Mouse (Mus musculus) MEL (cell line): ENCODE results near the gene Chdh. TPM values are rescaled to one million over a fixed set of nuclear protein-coding genes. Genes with fewer than 3 reads are reported as not detected.

Experiments
- DNase-seq: peaks from one replicate; pipeline ENCODE4 v3.0.0; 2011; ENCODE audit warnings: low read depth, low spot score
- H3K27ac ChIP-seq: 2 replicates; pipeline ENCODE4 v1.5.1; 2012; ENCODE audit warnings: low read depth, mild to moderate bottlenecking, control low read depth, low read length, moderate library complexity; ENCODE audit not compliant: control insufficient read depth
- H3K27me3 ChIP-seq, 2 experiments: fragments of 150-350 bp in 1 of 2; sonication (generic) in 1 of 2; 2 replicates each; pipeline ENCODE4 v1.6.1; 2012; ENCODE audit warnings: low read length in 2 of 2, mild to moderate bottlenecking in 2 of 2, improper control_type of control experiment in 1 of 2, moderate library complexity in 1 of 2; ENCODE audit not compliant: insufficient read depth in 2 of 2, control insufficient read depth in 1 of 2
- H3K36me3 ChIP-seq, 2 experiments: 2 replicates each; pipeline ENCODE4 v1.6.1; 2012 to 2014; ENCODE audit warnings: low read length in 2 of 2, improper control_type of control experiment in 1 of 2, inconsistent platforms in 1 of 2, mild to moderate bottlenecking in 1 of 2; ENCODE audit not compliant: insufficient read depth in 2 of 2, control insufficient read depth in 1 of 2
- H3K4me1 ChIP-seq, 2 experiments: fragments of 150-350 bp in 1 of 2; sonication (generic) in 1 of 2; 2 replicates each; pipeline ENCODE4 v1.6.1; 2012; ENCODE audit warnings: low read length in 2 of 2, improper control_type of control experiment in 1 of 2, mild to moderate bottlenecking in 1 of 2; ENCODE audit not compliant: insufficient read depth in 2 of 2, control insufficient read depth in 1 of 2
- H3K4me3 ChIP-seq, 2 experiments: fragments of 150-350 bp in 1 of 2; sonication (generic) in 1 of 2; 2 replicates each; pipeline ENCODE4 v1.5.1; 2012; ENCODE audit warnings: low read depth in 2 of 2, low read length in 2 of 2, mild to moderate bottlenecking in 2 of 2, moderate library complexity in 2 of 2, control low read depth in 1 of 2, improper control_type of control experiment in 1 of 2; ENCODE audit not compliant: control insufficient read depth in 1 of 2, insufficient read depth in 1 of 2
- H3K79me2 ChIP-seq: 2 replicates; pipeline ENCODE4 v1.6.1; 2012; ENCODE audit warnings: mild to moderate bottlenecking, low read length, moderate library complexity; ENCODE audit not compliant: control insufficient read depth, poor library complexity, insufficient read depth
- H3K9ac ChIP-seq: 2 replicates; pipeline ENCODE4 v1.6.1; 2012; ENCODE audit warnings: low read depth, mild to moderate bottlenecking, control low read depth, low read length, moderate library complexity; ENCODE audit not compliant: control insufficient read depth, poor library complexity, severe bottlenecking
- H3K9me3 ChIP-seq: fragments of 150-350 bp; sonication (generic); replicated peaks from 2 replicates; pipeline ENCODE4 v1.6.1; 2012; ENCODE audit warnings: mild to moderate bottlenecking, low read length, improper control_type of control experiment, moderate library complexity; ENCODE audit not compliant: insufficient read depth
- CHD1 ChIP-seq: IDR thresholded peaks from 2 replicates; pipeline ENCODE4 v1.6.1; 2012; ENCODE audit warnings: low read depth, mild to moderate bottlenecking, inconsistent platforms, low read length, improper control_type of control experiment
- CHD2 ChIP-seq: IDR thresholded peaks from 2 replicates; pipeline ENCODE4 v1.6.1; 2011; ENCODE audit warnings: low read length, improper control_type of control experiment
- E2F4 ChIP-seq: IDR thresholded peaks from 2 replicates; pipeline ENCODE4 v1.6.1; 2011; ENCODE audit warnings: low read depth, low read length, improper control_type of control experiment, borderline replicate concordance
- EP300 ChIP-seq, 2 experiments: IDR thresholded peaks; 2 replicates each; pipeline ENCODE4 v1.6.1; 2011; ENCODE audit warnings: improper control_type of control experiment in 2 of 2, low read length in 2 of 2, low read depth in 1 of 2, mild to moderate bottlenecking in 1 of 2
- GABPA ChIP-seq: IDR thresholded peaks from 2 replicates; pipeline ENCODE4 v1.6.1; 2012; ENCODE audit warnings: low read depth, mild to moderate bottlenecking, inconsistent platforms, low read length, improper control_type of control experiment, moderate library complexity
- GATA1 ChIP-seq: IDR thresholded peaks from 2 replicates; pipeline ENCODE4 v1.6.1; 2011; ENCODE audit warnings: low read depth, low read length, improper control_type of control experiment
- JUND ChIP-seq: IDR thresholded peaks from 2 replicates; pipeline ENCODE4 v1.6.1; 2011; ENCODE audit warnings: low read depth, mild to moderate bottlenecking, improper control_type of control experiment, low read length
- KAT2A ChIP-seq: conservative IDR thresholded peaks from 2 replicates; pipeline ENCODE4 v1.6.1; 2012; ENCODE audit warnings: low read depth, low read length, improper control_type of control experiment, inconsistent platforms
- MAFK ChIP-seq: IDR thresholded peaks from 2 replicates; pipeline ENCODE4 v1.6.1; 2011; ENCODE audit warnings: low read depth, mild to moderate bottlenecking, low read length, improper control_type of control experiment, borderline replicate concordance
- MAX ChIP-seq: IDR thresholded peaks from 2 replicates; pipeline ENCODE4 v1.6.1; 2011; ENCODE audit warnings: low read length, improper control_type of control experiment
- MAZ ChIP-seq: IDR thresholded peaks from 2 replicates; pipeline ENCODE4 v1.6.1; 2012; ENCODE audit warnings: low read depth, mild to moderate bottlenecking, inconsistent platforms, low read length, improper control_type of control experiment
- MEF2A ChIP-seq: IDR thresholded peaks from 2 replicates; pipeline ENCODE4 v1.6.1; 2014; ENCODE audit warnings: low read depth, mild to moderate bottlenecking, inconsistent platforms, low read length, improper control_type of control experiment; ENCODE audit not compliant: poor library complexity, insufficient replicate concordance, severe bottlenecking; ENCODE audit errors: extremely low read depth
- MXI1 ChIP-seq: IDR thresholded peaks from 2 replicates; pipeline ENCODE4 v1.6.1; 2011; ENCODE audit warnings: mild to moderate bottlenecking, low read depth, low read length, improper control_type of control experiment
- NELFE ChIP-seq: IDR thresholded peaks from 2 replicates; pipeline ENCODE4 v1.6.1; 2011; ENCODE audit warnings: low read depth, low read length, improper control_type of control experiment
- NRF1 ChIP-seq: IDR thresholded peaks from 2 replicates; pipeline ENCODE4 v1.6.1; 2014; ENCODE audit warnings: low read depth, mild to moderate bottlenecking, inconsistent platforms, low read length, improper control_type of control experiment, moderate library complexity; ENCODE audit not compliant: poor library complexity, insufficient read depth, severe bottlenecking
- POLR2A ChIP-seq, 2 experiments: IDR thresholded peaks; 2 replicates each; pipeline ENCODE4 v1.6.1; 2011 to 2012; ENCODE audit warnings: low read length in 2 of 2, mild to moderate bottlenecking in 2 of 2, control low read depth in 1 of 2, improper control_type of control experiment in 1 of 2, low read depth in 1 of 2, moderate library complexity in 1 of 2; ENCODE audit not compliant: control insufficient read depth in 1 of 2, insufficient read depth in 1 of 2, poor library complexity in 1 of 2
- POLR2AphosphoS2 ChIP-seq: IDR thresholded peaks from 2 replicates; pipeline ENCODE4 v1.6.1; 2011; ENCODE audit warnings: low read length, improper control_type of control experiment
- POLR2AphosphoS5 ChIP-seq: IDR thresholded peaks from 2 replicates; pipeline ENCODE4 v1.6.1; 2012; ENCODE audit warnings: low read depth, borderline replicate concordance, mild to moderate bottlenecking, inconsistent platforms, low read length, moderate library complexity, mixed read lengths
- RCOR1 ChIP-seq: IDR thresholded peaks from 2 replicates; pipeline ENCODE4 v1.6.1; 2012; ENCODE audit warnings: low read depth, mild to moderate bottlenecking, inconsistent platforms, low read length, improper control_type of control experiment
- SIN3A ChIP-seq: IDR thresholded peaks from 2 replicates; pipeline ENCODE4 v1.6.1; 2012; ENCODE audit warnings: low read length, improper control_type of control experiment, inconsistent platforms
- TAL1 ChIP-seq: IDR thresholded peaks from 2 replicates; pipeline ENCODE4 v1.6.1; 2012; ENCODE audit warnings: mild to moderate bottlenecking, inconsistent platforms, low read length, moderate library complexity, mixed read lengths
- TBP ChIP-seq: IDR thresholded peaks from 2 replicates; pipeline ENCODE4 v1.8.0; 2011; ENCODE audit warnings: low read depth, low read length, improper control_type of control experiment
- TCF12 ChIP-seq: IDR thresholded peaks from 2 replicates; pipeline ENCODE4 v1.6.1; 2014; ENCODE audit warnings: low read depth, mild to moderate bottlenecking, inconsistent platforms, low read length, improper control_type of control experiment, moderate library complexity
- USF1 ChIP-seq: IDR thresholded peaks from 2 replicates; pipeline ENCODE4 v1.6.1; 2014; ENCODE audit warnings: low read depth, mild to moderate bottlenecking, inconsistent platforms, low read length, improper control_type of control experiment, moderate library complexity
- USF2 ChIP-seq, 2 experiments: IDR thresholded peaks; 2 replicates each; pipeline ENCODE4 v1.6.1; 2011 to 2012; ENCODE audit warnings: improper control_type of control experiment in 2 of 2, low read length in 2 of 2, borderline replicate concordance in 1 of 2, inconsistent platforms in 1 of 2, low read depth in 1 of 2, mild to moderate bottlenecking in 1 of 2; ENCODE audit not compliant: insufficient read depth in 1 of 2
- ZKSCAN1 ChIP-seq: IDR thresholded peaks from 2 replicates; pipeline ENCODE4 v1.6.1; 2012; ENCODE audit warnings: low read depth, mild to moderate bottlenecking, inconsistent platforms, low read length, improper control_type of control experiment, moderate library complexity
- ZMIZ1 ChIP-seq: IDR thresholded peaks from 2 replicates; pipeline ENCODE4 v1.6.1; 2012; ENCODE audit warnings: low read depth, mild to moderate bottlenecking, inconsistent platforms, low read length, improper control_type of control experiment, moderate library complexity
- ZNF384 ChIP-seq: IDR thresholded peaks from 2 replicates; pipeline ENCODE4 v1.6.1; 2012; ENCODE audit warnings: low read depth, mild to moderate bottlenecking, inconsistent platforms, low read length, improper control_type of control experiment
- polyA plus RNA-seq, 2 experiments: library from polyadenylated mRNA; stranded (reverse) in 1 of 2; unstranded in 1 of 2; fragments of >175 nt in 1 of 2; fragments of >200 nt in 1 of 2; gene quantifications; 2 replicates each; pipeline versions ENCODE4 v1.2.1 to v1.2.4; 2012; ENCODE audit warnings: low replicate concordance in 2 of 2, low read depth in 1 of 2; ENCODE audit not compliant: insufficient read length in 2 of 2, insufficient read depth in 1 of 2, missing spikeins in 1 of 2
- total RNA-seq: library from RNA; depleted of rRNA; stranded (reverse); fragments of 300-350 nt; gene quantifications from 2 replicates; pipeline ENCODE4 v1.2.3, GENCODE M21; 2012

The Chdh gene
- total and polyA plus RNA-seq, 3 experiments: not detected

DNA sequence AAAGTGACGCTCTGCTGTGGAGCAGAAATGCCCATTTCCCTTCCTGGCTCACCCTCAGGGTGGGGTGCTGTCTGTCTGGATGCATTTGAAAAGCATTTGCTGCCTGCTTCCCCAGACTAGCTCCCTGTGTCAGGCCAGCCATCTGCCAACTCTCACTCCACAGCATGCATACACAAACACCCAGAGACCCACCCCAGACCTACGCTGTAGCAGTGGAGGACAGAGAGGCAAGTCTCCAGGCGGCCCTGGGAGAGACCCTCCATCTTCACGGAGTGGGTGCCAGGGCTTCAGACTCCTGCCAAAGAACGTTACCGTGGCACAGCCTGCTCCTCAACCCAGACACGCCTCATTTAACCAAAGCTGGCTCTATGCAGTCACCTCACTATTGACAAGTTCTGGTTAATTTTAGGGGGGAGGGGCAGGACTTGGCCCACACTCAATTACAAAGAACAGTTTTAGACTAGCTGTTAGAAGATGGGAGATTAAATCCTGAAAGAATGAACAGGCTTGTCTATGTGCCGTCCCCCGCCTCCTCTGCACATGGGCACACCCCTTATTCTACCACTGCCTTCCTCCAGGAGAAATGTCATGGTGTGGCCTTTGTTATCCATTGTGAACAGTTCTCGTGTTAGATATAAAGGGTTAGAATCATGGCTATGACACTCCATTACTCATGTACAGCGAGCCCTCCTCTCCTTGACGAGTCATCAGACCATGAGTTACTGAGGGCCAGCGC, 47.4 kb downstream of the Chdh start:
- H3K4me3 ChIP-seq: no peak overlapping the region
- H3K27ac ChIP-seq: no peak overlapping the region
- no peaks in the 10 kb centered on the region for H3K79me2 ChIP-seq
- TF ChIP-seq MAZ: no peak
- no peak for TF ChIP-seq RCOR1
- no peak for TF ChIP-seq NELFE
- no peak for TF ChIP-seq USF2 (IDR thresholded peaks at IDR 0.05; ENCODE audit: borderline replicate concordance in 1 of 2, insufficient read depth in 1 of 2, low read depth in 1 of 2, low read length in 2 of 2)
- TF ChIP-seq EP300 (IDR thresholded peaks at IDR 0.05; ENCODE audit: low read depth in 1 of 2, low read length in 2 of 2): no peak
- TF ChIP-seq MAFK: no peak
- TF ChIP-seq, all 39 proteins: peak for 0
- no peak for DNase-seq
- H3K36me3 ChIP-seq: no peaks in the 10 kb centered on the region
- H3K9me3 ChIP-seq: no peaks in the 10 kb centered on the region
- H3K4me1 ChIP-seq: no peaks in the 10 kb centered on the region
- H3K27me3 ChIP-seq: no peaks in the 10 kb centered on the region; a peak in 1 of 4 replicates
- H3K9ac ChIP-seq: no peak overlapping the region

DNA sequence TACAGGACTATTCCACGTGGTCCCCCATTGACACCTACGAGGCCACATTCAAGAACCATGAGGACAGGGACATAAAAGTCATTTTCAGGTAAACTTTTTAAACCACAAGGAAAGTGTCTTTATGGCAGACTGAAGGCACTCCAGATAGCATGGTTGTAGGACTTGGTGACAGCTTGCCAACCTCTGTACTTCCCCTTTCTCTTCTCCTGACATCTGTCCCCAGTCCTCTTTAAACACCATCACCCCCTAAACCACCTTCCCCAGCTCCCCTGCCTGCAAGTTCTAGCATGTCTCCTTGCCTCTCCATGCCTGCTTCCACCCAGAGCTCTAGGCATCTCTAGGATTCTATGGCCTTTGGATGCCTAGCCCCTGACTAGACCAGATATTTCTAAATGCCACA, 56.0 kb downstream of the Chdh start:
- H3K4me3 ChIP-seq: no peak overlapping the region
- peaks cover 0 to 4% of the 10 kb centered on the region in 2 experiments; a peak in 1 of 4 replicates for H3K4me1 ChIP-seq

DNA sequence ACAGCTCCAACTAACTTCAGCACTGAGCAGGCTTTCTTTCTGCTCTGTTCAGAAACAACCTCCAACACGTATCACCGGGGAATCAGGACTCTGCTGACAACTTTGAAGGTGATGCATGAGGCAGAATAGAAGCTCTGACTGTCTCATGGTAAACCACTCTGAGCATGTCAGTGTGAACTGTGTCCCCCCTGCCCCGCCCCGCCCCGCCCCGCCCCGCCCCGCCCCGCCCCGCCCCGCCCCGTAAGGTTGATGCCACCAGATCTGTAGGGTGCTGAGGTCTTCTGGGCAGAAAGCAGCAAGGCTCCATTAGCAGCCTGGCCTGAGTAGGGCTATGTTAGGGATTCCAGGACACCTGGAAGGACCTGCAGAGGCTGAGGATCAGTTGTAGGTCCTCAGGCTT, 57.9 kb downstream of the Chdh start:
- peaks cover 0 to 4% of the 10 kb centered on the region in 2 experiments; a peak in 1 of 4 replicates for H3K4me1 ChIP-seq
- no peaks in the 10 kb centered on the region for H3K36me3 ChIP-seq
- no peaks in the 10 kb centered on the region for H3K9me3 ChIP-seq
- no peak for TF ChIP-seq POLR2AphosphoS2
- TF ChIP-seq MXI1: no peak
- no peak for TF ChIP-seq JUND
- TF ChIP-seq CHD2: no peak
- no peak for TF ChIP-seq MAX
- no peak for TF ChIP-seq ZNF384
- TF ChIP-seq MEF2A: no peak
- TF ChIP-seq ZKSCAN1: no peak
- no peak for TF ChIP-seq NRF1
- TF ChIP-seq CHD1: no peak
- TF ChIP-seq ZMIZ1: no peak
- H3K27me3 ChIP-seq: no peaks in the 10 kb centered on the region; a peak in 1 of 4 replicates
- H3K27ac ChIP-seq: no peak overlapping the region
- no peak overlapping the region for H3K4me3 ChIP-seq
- H3K79me2 ChIP-seq: no peaks in the 10 kb centered on the region
- no peak for DNase-seq
- no peak overlapping the region for H3K9ac ChIP-seq

More for the DNA sequence above, 56.0 kb downstream of the Chdh start:
- H3K27me3 ChIP-seq: no peaks in the 10 kb centered on the region; a peak in 1 of 4 replicates
- H3K27ac ChIP-seq: no peak overlapping the region
- H3K79me2 ChIP-seq: no peaks in the 10 kb centered on the region
- no peaks in the 10 kb centered on the region for H3K36me3 ChIP-seq
- no peaks in the 10 kb centered on the region for H3K9me3 ChIP-seq
- no peak for TF ChIP-seq MAX
- no peak for TF ChIP-seq SIN3A
- TF ChIP-seq E2F4: no peak
- TF ChIP-seq NRF1: no peak
- TF ChIP-seq USF1: no peak
- no peak for TF ChIP-seq POLR2AphosphoS5
- TF ChIP-seq TCF12: no peak
- no peak for TF ChIP-seq TAL1
- TF ChIP-seq GABPA: no peak
- no peak for TF ChIP-seq GATA1
- no peak for TF ChIP-seq USF2 (IDR thresholded peaks at IDR 0.05; ENCODE audit: borderline replicate concordance in 1 of 2, insufficient read depth in 1 of 2, low read depth in 1 of 2, low read length in 2 of 2)
- no peak for TF ChIP-seq TBP
- TF ChIP-seq KAT2A: no peak
- no peak for TF ChIP-seq POLR2A (IDR thresholded peaks at IDR 0.05; ENCODE audit: control insufficient read depth in 1 of 2, insufficient read depth in 1 of 2, low read depth in 1 of 2, low read length in 2 of 2, poor library complexity in 1 of 2)
- no peak for TF ChIP-seq CHD1
- H3K9ac ChIP-seq: no peak overlapping the region
- DNase-seq: peak; percentile 7
